Mouse (Mus musculus): Measurements from ENCODE around the gene Rpl13a. TPM values are rescaled to one million over a fixed set of nuclear protein-coding genes. Genes with fewer than 3 reads are reported as not detected.
"Not testable (repeated sequence)": the region's sequence is repeated elsewhere in the genome, so short reads cannot be mapped to it uniquely, and the experiment has no call there.

Rpl13a gene
- polyA plus RNA-seq, 1 experiment: 2,550 TPM

- no peak for TF ChIP-seq CTCF (IDR thresholded peaks at IDR 0.05; ENCODE audit: borderline replicate concordance, extremely low read depth, insufficient read depth, insufficient read length)
- no peak for TF ChIP-seq POLR2A (IDR thresholded peaks at IDR 0.05; ENCODE audit: borderline replicate concordance, extremely low read depth, insufficient read depth, insufficient read length, poor library complexity, severe bottlenecking)
- DNase-seq (ENCODE audit: low read depth): no peak
Measured at GRCm38 (mm10) chr7:45122561-45123185, 5.9 kb downstream of the Rpl13a start.

GRCm38 (mm10) chr7:45121966-45122365 is 6.6 kb downstream of the Rpl13a start:
- no peak for DNase-seq (ENCODE audit: low read depth)
- no peak for TF ChIP-seq CTCF (IDR thresholded peaks at IDR 0.05; ENCODE audit: borderline replicate concordance, extremely low read depth, insufficient read depth, insufficient read length)
- TF ChIP-seq POLR2A (IDR thresholded peaks at IDR 0.05; ENCODE audit: borderline replicate concordance, extremely low read depth, insufficient read depth, insufficient read length, poor library complexity, severe bottlenecking): no peak

DNA sequence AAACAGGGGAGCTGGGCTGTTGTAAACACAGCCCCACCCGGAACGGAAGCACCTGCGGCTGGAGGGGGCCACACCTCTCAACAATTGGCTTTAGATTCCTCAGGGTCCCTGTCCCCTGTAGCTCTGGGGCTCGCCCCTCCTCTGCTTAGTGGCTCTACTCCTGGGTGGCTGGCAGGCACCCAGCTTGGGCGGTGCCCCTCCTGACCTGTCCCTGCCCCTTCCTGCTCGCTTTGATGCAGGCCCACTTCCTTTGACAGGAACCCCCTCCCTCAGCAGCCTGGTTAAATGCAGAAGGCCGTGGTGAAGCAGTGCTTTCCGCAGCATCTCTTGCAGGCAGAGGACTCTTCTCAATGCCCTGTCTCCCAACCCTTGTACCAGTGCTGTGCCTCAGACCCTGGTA is 7.2 kb downstream of the Rpl13a start:
- DNase-seq (ENCODE audit: low read depth): no peak
- no peak for TF ChIP-seq CTCF (IDR thresholded peaks at IDR 0.05; ENCODE audit: borderline replicate concordance, extremely low read depth, insufficient read depth, insufficient read length)
- TF ChIP-seq POLR2A (IDR thresholded peaks at IDR 0.05; ENCODE audit: borderline replicate concordance, extremely low read depth, insufficient read depth, insufficient read length, poor library complexity, severe bottlenecking): no peak

- DNase-seq (ENCODE audit: low read depth): no peak
- TF ChIP-seq CTCF (IDR thresholded peaks at IDR 0.05; ENCODE audit: borderline replicate concordance, extremely low read depth, insufficient read depth, insufficient read length) (no peak), POLR2A (IDR thresholded peaks at IDR 0.05; ENCODE audit: borderline replicate concordance, extremely low read depth, insufficient read depth, insufficient read length, poor library complexity, severe bottlenecking) (no peak)
Measured at GRCm38 (mm10) chr7:45119780-45120709, 8.5 kb downstream of the Rpl13a start.

GRCm38 (mm10) chr7:45118336-45118735 is 10.2 kb downstream of the Rpl13a start:
- no peak for DNase-seq (ENCODE audit: low read depth)
- no peak for TF ChIP-seq POLR2A (IDR thresholded peaks at IDR 0.05; ENCODE audit: borderline replicate concordance, extremely low read depth, insufficient read depth, insufficient read length, poor library complexity, severe bottlenecking)
- TF ChIP-seq CTCF (IDR thresholded peaks at IDR 0.05; ENCODE audit: borderline replicate concordance, extremely low read depth, insufficient read depth, insufficient read length): no peak

DNA sequence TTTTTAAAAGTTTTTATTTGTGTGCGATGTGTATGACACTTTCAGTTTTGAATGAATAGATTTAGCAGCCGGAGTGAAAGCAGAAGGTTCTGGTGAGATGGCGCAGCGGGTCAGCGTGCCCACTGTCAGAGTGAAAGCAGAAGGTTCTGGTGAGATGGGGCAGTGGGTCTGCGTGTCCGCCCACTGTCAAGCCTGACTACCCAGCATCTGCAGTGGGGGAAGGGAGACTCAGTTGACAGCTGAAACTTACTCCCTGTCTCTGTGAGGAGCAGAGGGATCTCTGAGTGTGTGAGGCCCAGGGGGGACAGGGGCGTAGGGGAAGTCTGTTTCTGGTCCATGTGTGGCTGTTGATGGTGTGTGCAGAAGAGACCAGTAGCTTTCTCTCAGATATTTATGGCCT is 11.0 kb downstream of the Rpl13a start:
- no peak for DNase-seq (ENCODE audit: low read depth)

GRCm38 (mm10) chr7:45113476-45113875 is 15.1 kb downstream of the Rpl13a start:
- no peak for DNase-seq (ENCODE audit: low read depth)
- TF ChIP-seq CTCF (IDR thresholded peaks at IDR 0.05; ENCODE audit: borderline replicate concordance, extremely low read depth, insufficient read depth, insufficient read length) (no peak), POLR2A (IDR thresholded peaks at IDR 0.05; ENCODE audit: borderline replicate concordance, extremely low read depth, insufficient read depth, insufficient read length, poor library complexity, severe bottlenecking) (no peak)

More for the DNA sequence above, 11.0 kb downstream of the Rpl13a start:
- TF ChIP-seq POLR2A (IDR thresholded peaks at IDR 0.05; ENCODE audit: borderline replicate concordance, extremely low read depth, insufficient read depth, insufficient read length, poor library complexity, severe bottlenecking) (no peak), CTCF (IDR thresholded peaks at IDR 0.05; ENCODE audit: borderline replicate concordance, extremely low read depth, insufficient read depth, insufficient read length) (no peak)

DNA sequence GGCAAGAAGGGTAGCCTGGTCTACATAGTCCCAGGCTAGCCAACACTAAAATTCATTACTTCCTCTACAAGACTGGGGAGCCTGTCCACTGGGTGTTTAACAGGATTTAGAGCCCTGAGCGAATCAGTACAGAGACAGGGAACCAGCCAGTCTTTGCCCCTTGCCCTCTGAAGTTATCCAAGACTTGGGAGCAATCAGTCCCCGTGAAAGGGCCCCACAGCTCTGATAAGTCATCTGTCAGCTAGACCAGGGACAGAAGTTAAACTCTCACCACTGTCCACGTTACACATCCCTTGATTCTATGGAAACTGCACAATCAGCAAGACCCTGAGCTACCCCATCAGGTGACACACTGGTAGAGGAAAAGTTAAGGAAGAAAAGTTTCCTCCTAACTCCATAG is 16.0 kb downstream of the Rpl13a start:
- no peak for DNase-seq (ENCODE audit: low read depth)
- no peak for TF ChIP-seq CTCF (IDR thresholded peaks at IDR 0.05; ENCODE audit: borderline replicate concordance, extremely low read depth, insufficient read depth, insufficient read length)
- no peak for TF ChIP-seq POLR2A (IDR thresholded peaks at IDR 0.05; ENCODE audit: borderline replicate concordance, extremely low read depth, insufficient read depth, insufficient read length, poor library complexity, severe bottlenecking)

DNA sequence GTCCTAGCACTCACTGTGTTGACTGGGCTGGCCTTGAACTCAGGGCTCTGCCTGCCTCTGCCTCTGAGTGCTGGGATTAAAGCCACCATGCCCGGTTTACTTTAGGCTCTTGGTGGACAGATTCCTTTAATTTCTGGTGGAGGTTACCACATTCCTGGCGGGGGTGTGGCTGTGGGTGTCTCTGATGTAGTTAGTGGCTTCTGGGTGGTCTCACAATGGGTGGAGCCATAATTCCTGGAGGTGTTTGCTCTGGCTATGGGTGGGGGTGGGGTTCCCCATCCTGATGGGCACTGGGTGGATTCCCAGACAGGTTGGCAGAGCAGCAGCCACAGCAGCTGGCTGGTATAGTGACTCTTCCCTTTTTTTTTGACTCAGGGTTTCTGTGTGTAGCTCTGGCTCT is 16.6 kb downstream of the Rpl13a start:
- DNase-seq (ENCODE audit: low read depth): no peak
- TF ChIP-seq CTCF (IDR thresholded peaks at IDR 0.05; ENCODE audit: borderline replicate concordance, extremely low read depth, insufficient read depth, insufficient read length) (no peak), POLR2A (IDR thresholded peaks at IDR 0.05; ENCODE audit: borderline replicate concordance, extremely low read depth, insufficient read depth, insufficient read length, poor library complexity, severe bottlenecking) (no peak)

DNA sequence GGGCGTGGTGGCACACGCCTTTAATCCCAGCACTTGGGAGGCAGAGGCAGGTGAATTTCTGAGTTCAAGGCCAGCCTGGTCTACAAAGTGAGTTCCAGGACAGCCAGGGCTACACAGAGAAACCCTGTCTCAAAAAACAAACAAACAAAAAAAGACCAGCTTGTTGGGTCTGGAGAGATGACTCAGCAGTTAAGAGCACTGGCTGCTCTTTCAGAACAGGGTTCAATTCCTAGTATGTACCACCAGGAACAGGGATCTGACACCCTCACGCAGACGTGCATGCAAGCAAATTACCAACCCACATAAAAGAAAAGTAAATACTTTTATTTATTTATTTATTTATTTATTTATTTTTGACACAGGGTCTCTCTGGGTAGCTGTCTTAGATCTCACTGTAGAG is 18.5 kb downstream of the Rpl13a start:
- not testable (repeated sequence) for DNase-seq (ENCODE audit: low read depth)

- TF ChIP-seq POLR2A (IDR thresholded peaks at IDR 0.05; ENCODE audit: borderline replicate concordance, extremely low read depth, insufficient read depth, insufficient read length, poor library complexity, severe bottlenecking): no peak
- TF ChIP-seq CTCF (IDR thresholded peaks at IDR 0.05; ENCODE audit: borderline replicate concordance, extremely low read depth, insufficient read depth, insufficient read length): no peak
- DNase-seq (ENCODE audit: low read depth): no peak
Measured at GRCm38 (mm10) chr7:45107052-45107645, 21.4 kb downstream of the Rpl13a start.
